Mouse (Mus musculus): ENCODE data around the gene Rhox2e.
"Not testable (repeated sequence)": the region's sequence is repeated elsewhere in the genome, so short reads cannot be mapped to it uniquely, and the experiment has no call there.

Gene Rhox2e

GRCm38 (mm10) chrX:37530152-37530551 lies at the start of gene Rhox2e:
Gene Rhox2e (plus strand): TSS chrX:37530452.
- DNase-seq (ENCODE audit: low spot score), result not testable (repeated sequence)

DNA sequence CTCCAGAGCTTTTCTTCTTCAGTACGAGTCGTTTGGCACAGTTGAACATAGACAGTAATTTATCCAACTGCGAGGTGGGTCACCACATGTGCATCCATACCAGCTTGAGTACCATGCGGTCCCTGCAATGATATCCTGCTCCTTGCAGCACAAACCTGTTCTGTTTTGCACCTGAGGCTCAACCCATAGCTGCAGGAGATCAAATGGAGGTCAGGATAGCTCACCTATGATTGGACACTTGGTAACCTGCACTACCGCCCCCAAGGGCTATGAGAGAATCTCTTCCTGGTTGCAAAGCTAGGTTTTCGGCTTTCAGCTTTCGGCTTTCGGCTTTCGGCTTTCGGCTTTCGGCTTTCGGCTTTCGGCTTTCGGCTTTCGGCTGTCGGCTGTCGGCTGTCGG lies 16.2 kb upstream of the Rhox2e start, which contains the start of gene Rhox4d:
TSS of gene Rhox4d (plus strand) at position 301 of the 400 bp plus-strand sequence.
- not testable (repeated sequence) for DNase-seq (ENCODE audit: low spot score)

DNA sequence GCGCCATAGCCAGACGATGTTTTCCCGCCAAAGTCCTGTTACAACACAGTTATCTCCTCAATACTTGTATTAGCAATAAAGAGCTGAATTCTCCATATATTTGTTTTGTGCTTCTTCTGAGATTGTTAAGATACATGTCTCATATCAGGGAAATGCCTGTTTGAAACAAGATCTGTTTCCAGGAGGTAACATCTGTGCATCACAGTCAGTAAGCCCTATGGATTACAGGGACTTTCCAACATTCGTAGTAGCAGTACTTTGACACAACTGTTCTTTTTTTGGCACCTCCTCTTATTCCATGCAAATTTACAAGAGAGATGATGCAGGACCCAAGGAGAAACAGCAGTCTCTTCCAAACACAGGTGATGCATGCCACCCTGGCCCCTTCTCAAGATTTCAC lies 11.5 kb downstream of the Rhox2e start, which contains the start of gene Rhox3e:
TSS of gene Rhox3e (plus strand) at position 301 of the 400 bp plus-strand sequence.
- not testable (repeated sequence) for DNase-seq (ENCODE audit: low spot score)

DNA sequence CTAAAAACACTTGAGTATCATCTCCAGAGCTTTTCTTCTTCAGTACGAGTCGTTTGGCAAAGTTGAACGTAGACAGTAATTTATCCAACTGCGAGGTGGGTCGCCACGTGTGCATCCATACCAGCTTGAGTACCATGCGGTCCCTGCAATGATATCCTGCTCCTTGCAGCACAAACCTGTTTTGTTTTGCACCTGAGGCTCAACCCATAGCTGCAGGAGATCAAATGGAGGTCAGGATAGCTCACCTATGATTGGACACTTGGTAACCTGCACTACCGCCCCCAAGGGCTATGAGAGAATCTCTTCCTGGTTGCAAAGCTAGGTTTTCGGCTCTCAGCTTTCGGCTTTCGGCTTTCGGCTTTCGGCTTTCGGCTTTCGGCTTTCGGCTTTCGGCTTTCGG lies 26.9 kb downstream of the Rhox2e start, which contains the start of gene Rhox4e:
TSS of gene Rhox4e (plus strand) at position 301 of the 400 bp plus-strand sequence.
- not testable (repeated sequence) for DNase-seq (ENCODE audit: low spot score)

GRCm38 (mm10) chrX:37571105-37571504 lies 40.9 kb downstream of the Rhox2e start, which contains the start of gene Rhox2f:
Gene Rhox2f (plus strand): TSS chrX:37571405.
- not testable (repeated sequence) for DNase-seq (ENCODE audit: low spot score)

DNA sequence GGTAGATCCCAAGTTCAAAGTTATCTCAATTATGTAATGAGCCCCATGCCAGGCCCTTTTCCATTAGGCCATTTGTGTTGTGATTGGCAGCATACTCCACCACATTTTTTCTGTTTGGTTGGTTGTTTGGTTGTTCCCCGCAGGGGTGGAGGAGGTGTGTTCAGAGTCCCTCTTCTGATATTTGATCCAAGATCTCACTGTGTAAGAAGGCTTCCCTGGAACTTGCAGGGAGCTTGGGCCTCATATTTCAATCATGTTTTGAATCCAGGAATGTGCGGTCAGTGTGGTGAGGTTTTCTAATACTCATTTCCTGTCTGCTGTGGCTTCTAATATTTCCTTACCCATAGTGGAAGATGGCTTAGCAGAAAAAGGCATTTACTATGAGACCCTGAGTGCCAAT lies 42.4 kb downstream of the Rhox2e start:
- not testable (repeated sequence) for DNase-seq (ENCODE audit: low spot score)

GRCm38 (mm10) chrX:37580692-37581091 lies 50.4 kb downstream of the Rhox2e start, which contains the start of gene Rhox3f:
Gene Rhox3f (plus strand): TSS chrX:37580992.
- DNase-seq (ENCODE audit: low spot score), result not testable (repeated sequence)
